In genomic region chr2:34406601-34407464, GRCm38 (mm10) we compare ENCODE assay signal across 8 mouse cellular contexts. TPM values are rescaled to one million over a fixed set of nuclear protein-coding genes. Genes with fewer than 3 reads are reported as not detected.
DNase-seq lines count a peak whose midpoint lies in the region; ATAC-seq and TF ChIP-seq lines count a peak whose summit lies in the region.

Mapkap1 (plus strand) TSS chr2:34406771.

- no peaks in the 10 kb centered on the region for H3K27me3 ChIP-seq in megakaryocyte, embryonic 14.5 days (replicated peaks)

- no peaks in the 10 kb centered on the region for H3K36me3 ChIP-seq in megakaryocyte, embryonic 14.5 days (replicated peaks; ENCODE audit: low read length)

- peak; percentile 100 for ATAC-seq in activated CD4-positive, CD25-positive, alpha-beta regulatory T cell, adult 4 months

- H3K9me3 ChIP-seq in megakaryocyte, embryonic 14.5 days: no peaks in the 10 kb centered on the region

- peaks cover 11% of the 10 kb centered on the region for H3K4me1 ChIP-seq in cortical plate, adult 2 months (ENCODE audit: control insufficient read depth, insufficient read depth, low read length)
- peaks cover 55% of the 10 kb centered on the region for H3K4me1 ChIP-seq in megakaryocyte, embryonic 14.5 days

- peak; percentile 98 for DNase-seq in gastrocnemius, adult 8-10 months (ENCODE audit: low spot score in 2 of 2)
- peak; percentile 74 for DNase-seq in hindlimb bud, embryonic 11.5 days (ENCODE audit: extremely low spot score, low read depth, low spot score)
- DNase-seq in left cerebral cortex, adult 8-10 months (ENCODE audit: low spot score in 2 of 2): peak; percentile 86 to 96
- peak; percentile 97 to 98 for DNase-seq in right cerebral cortex, postnatal 10 days (ENCODE audit: low spot score in 2 of 2)
- peak; percentile 95 for DNase-seq in urinary bladder, postnatal 25 days (ENCODE audit: low spot score)

- H3K4me3 ChIP-seq in cortical plate, adult 2 months (ENCODE audit: insufficient read depth, low read length): peak within 1 kb of the TSS; percentile 75
- peak within 1 kb of the TSS; percentile 99 for H3K4me3 ChIP-seq in megakaryocyte, embryonic 14.5 days (replicated peaks)

- peak; percentile 50; the same call in 1 of the 2 replicates for TF ChIP-seq POLR2A in cortical plate, adult 2 months (IDR thresholded peaks at IDR 0.05; ENCODE audit: extremely low read depth, insufficient read depth, low read length)

- TF ChIP-seq CTCF in cortical plate, adult 2 months (IDR thresholded peaks at IDR 0.05; ENCODE audit: extremely low read depth, insufficient read depth, low read length): no peak

- H3K27ac ChIP-seq in cortical plate, adult 2 months (ENCODE audit: insufficient read depth, low read length): no peak within 1 kb of the TSS

RNA-seq across cellular contexts. Expression of gene Mapkap1, which starts in this region (rescaled TPM):
- polyA plus RNA-seq in activated CD4-positive, CD25-positive, alpha-beta regulatory T cell, adult 4 months (2017; shearing (Covaris generic)): 10 to 100 TPM; 17.0 to 19.9 TPM
- 52.4 and 53.0 TPM in 2 replicates for polyA plus RNA-seq in cortical plate, adult 2 months (2012; rRNA removed)
- total RNA-seq in gastrocnemius, adult 8-10 months (2022): 10 to 100 TPM; 68.3 to 83.0 (median 78.6) TPM
- total RNA-seq in left cerebral cortex, adult 8-10 months (2022): 10 to 100 TPM; 59.0 to 77.0 (median 70.6) TPM
- 72.5 and 74.6 TPM in 2 replicates for polyA plus RNA-seq in megakaryocyte, embryonic 14.5 days (2012; ENCODE audit: insufficient read depth, low replicate concordance)
